Mouse (Mus musculus) small intestine, adult 2 months (tissue): ENCODE results near the gene Cemip.

ENCODE experiments used
- CTCF ChIP-seq: fragments of 200-500 bp; IDR thresholded peaks from 2 replicates; pipeline ENCODE4 v1.5.1; 2012; ENCODE audit warnings: low read depth, mild to moderate bottlenecking, control low read depth, inconsistent platforms, low read length, moderate library complexity, mixed read lengths; ENCODE audit not compliant: insufficient replicate concordance, insufficient read length; ENCODE audit errors: extremely low read depth
- POLR2A ChIP-seq: fragments of 200-500 bp; IDR thresholded peaks from 2 replicates; pipeline ENCODE4 v1.6.1; 2012; ENCODE audit warnings: low read depth, mild to moderate bottlenecking, control low read depth, inconsistent platforms, low read length, moderate library complexity

DNA sequence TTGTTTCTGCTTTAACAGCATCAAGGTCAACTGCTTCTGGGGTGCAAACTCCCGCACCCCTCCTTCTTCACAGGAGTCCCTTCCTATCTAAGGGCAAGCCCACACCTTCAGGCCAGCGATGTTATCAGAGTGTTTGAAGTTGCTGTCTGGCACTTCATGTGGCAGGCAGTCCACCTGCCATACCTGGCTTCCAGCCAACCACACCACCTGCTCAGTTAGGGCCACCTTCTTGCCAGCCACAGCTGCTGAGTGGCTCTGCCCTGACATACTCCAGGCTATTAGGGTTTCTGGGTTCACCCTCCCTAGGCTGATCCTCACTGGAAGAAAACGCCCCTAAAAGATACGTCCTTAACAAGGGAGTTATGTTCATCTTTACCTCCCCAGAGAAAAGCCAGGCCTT, 60.2 kb downstream of the Cemip start:
- no peak for TF ChIP-seq CTCF
- no peak for TF ChIP-seq POLR2A
